Mouse (Mus musculus) CH12.LX (cell line): Measurements from ENCODE around the gene Hist2h2ac. TPM values are rescaled to one million over a fixed set of nuclear protein-coding genes. Genes with fewer than 3 reads are reported as not detected.

Experiments
- DNase-seq: peaks from one replicate; pipeline ENCODE4 v3.0.0-alpha.2; 2013; ENCODE audit errors: extremely low read depth
- H3K27ac ChIP-seq: 2 replicates; pipeline ENCODE4 v1.5.1; 2012; ENCODE audit warnings: low read depth, mild to moderate bottlenecking, control low read depth, moderate library complexity; ENCODE audit not compliant: insufficient read depth
- H3K27me3 ChIP-seq: replicated peaks from 2 replicates; pipeline ENCODE3; 2012; ENCODE audit warnings: inconsistent platforms
- H3K36me3 ChIP-seq, 2 experiments: replicated peaks in 1 of 2; 2 replicates each; pipeline versions ENCODE3 to v1.6.1; 2012; ENCODE audit warnings: inconsistent platforms in 1 of 2, low read length in 1 of 2, mild to moderate bottlenecking in 1 of 2, mixed read lengths in 1 of 2, moderate library complexity in 1 of 2; ENCODE audit not compliant: control insufficient read depth in 1 of 2, insufficient read depth in 1 of 2
- H3K4me1 ChIP-seq, 2 experiments: 2 replicates each; pipeline ENCODE4 v1.6.1; 2012; ENCODE audit warnings: inconsistent platforms in 1 of 2, moderate library complexity in 1 of 2; ENCODE audit not compliant: insufficient read depth in 2 of 2, control insufficient read depth in 1 of 2
- H3K4me2 ChIP-seq: 2 replicates; pipeline ENCODE4 v1.6.1; 2012; ENCODE audit warnings: low read depth, mild to moderate bottlenecking, control low read depth; ENCODE audit not compliant: poor library complexity, insufficient read depth, severe bottlenecking
- H3K4me3 ChIP-seq, 3 experiments: fragments of 150-350 bp in 1 of 3; sonication (generic) in 1 of 3; replicated peaks in 1 of 3; 2 replicates each; pipeline versions ENCODE3 to v1.5.1; 2011 to 2012; ENCODE audit warnings: low read depth in 2 of 3, low read length in 2 of 3, mild to moderate bottlenecking in 2 of 3, moderate library complexity in 2 of 3, control low read depth in 1 of 3, improper control_type of control experiment in 1 of 3, inconsistent platforms in 1 of 3, mixed read lengths in 1 of 3; ENCODE audit not compliant: poor library complexity in 1 of 3
- H3K79me2 ChIP-seq: replicated peaks from 2 replicates; pipeline ENCODE4 v1.6.1; 2012; ENCODE audit warnings: mild to moderate bottlenecking, moderate library complexity; ENCODE audit not compliant: control insufficient read depth, poor library complexity, insufficient read depth, severe bottlenecking; ENCODE audit errors: extremely low read depth
- H3K9ac ChIP-seq: 2 replicates; pipeline ENCODE4 v1.6.1; 2012; ENCODE audit warnings: low read depth, mild to moderate bottlenecking, control low read depth, moderate library complexity; ENCODE audit not compliant: insufficient read depth
- H3K9me3 ChIP-seq: replicated peaks from 2 replicates; pipeline ENCODE3; 2012; ENCODE audit warnings: low read length, inconsistent platforms, mixed read lengths
- BHLHE40 ChIP-seq: IDR thresholded peaks from 2 replicates; pipeline ENCODE4 v1.6.1; 2011; ENCODE audit warnings: mild to moderate bottlenecking, low read depth, low read length, improper control_type of control experiment
- CHD1 ChIP-seq: IDR thresholded peaks from 2 replicates; pipeline ENCODE4 v1.6.1; 2012; ENCODE audit warnings: low read depth, low read length, improper control_type of control experiment, inconsistent platforms
- CHD2 ChIP-seq: IDR thresholded peaks from 2 replicates; pipeline ENCODE4 v1.6.1; 2011; ENCODE audit warnings: low read length, improper control_type of control experiment
- CTCF ChIP-seq, 2 experiments: IDR thresholded peaks in 1 of 2; conservative IDR thresholded peaks in 1 of 2; 2 replicates each; pipeline ENCODE4 v1.5.1; 2011 to 2012; ENCODE audit warnings: low read depth in 2 of 2, low read length in 2 of 2, improper control_type of control experiment in 1 of 2, inconsistent platforms in 1 of 2, mild to moderate bottlenecking in 1 of 2, moderate library complexity in 1 of 2
- E2F4 ChIP-seq: IDR thresholded peaks from 2 replicates; pipeline ENCODE4 v1.6.1; 2011; ENCODE audit warnings: low read depth, low read length, improper control_type of control experiment; ENCODE audit not compliant: insufficient replicate concordance
- ELF1 ChIP-seq: IDR thresholded peaks from 2 replicates; pipeline ENCODE4 v1.6.1; 2014; ENCODE audit warnings: low read depth, mild to moderate bottlenecking, inconsistent platforms, low read length, improper control_type of control experiment
- EP300 ChIP-seq: IDR thresholded peaks from 2 replicates; pipeline ENCODE4 v1.6.1; 2011; ENCODE audit warnings: low read length, improper control_type of control experiment
- ETS1 ChIP-seq: conservative IDR thresholded peaks from 2 replicates; pipeline ENCODE4 v1.6.1; 2012; ENCODE audit warnings: low read depth, mild to moderate bottlenecking, inconsistent platforms, low read length, improper control_type of control experiment, moderate library complexity
- GABPA ChIP-seq: IDR thresholded peaks from 2 replicates; pipeline ENCODE4 v1.6.1; 2012; ENCODE audit warnings: low read depth, low read length, improper control_type of control experiment, inconsistent platforms; ENCODE audit not compliant: insufficient replicate concordance
- HCFC1 ChIP-seq: IDR thresholded peaks from 2 replicates; pipeline ENCODE4 v1.6.1; 2012; ENCODE audit warnings: low read depth, mild to moderate bottlenecking, inconsistent platforms, low read length, improper control_type of control experiment
- IRF4 ChIP-seq: IDR thresholded peaks from 2 replicates; pipeline ENCODE4 v1.6.1; 2014; ENCODE audit warnings: low read depth, mild to moderate bottlenecking, inconsistent platforms, low read length, improper control_type of control experiment
- JUN ChIP-seq: IDR thresholded peaks from 2 replicates; pipeline ENCODE4 v1.6.1; 2011; ENCODE audit warnings: low read depth, mild to moderate bottlenecking, low read length, improper control_type of control experiment, moderate library complexity; ENCODE audit not compliant: insufficient read depth
- JUND ChIP-seq: conservative IDR thresholded peaks from 2 replicates; pipeline ENCODE4 v1.6.1; 2011; ENCODE audit warnings: low read depth, low read length, improper control_type of control experiment
- KAT2A ChIP-seq: IDR thresholded peaks from 2 replicates; pipeline ENCODE4 v1.6.1; 2012; ENCODE audit warnings: low read length, improper control_type of control experiment, inconsistent platforms; ENCODE audit not compliant: insufficient replicate concordance
- MAFK ChIP-seq: IDR thresholded peaks from 2 replicates; pipeline ENCODE4 v1.6.1; 2011; ENCODE audit warnings: low read length, improper control_type of control experiment; ENCODE audit not compliant: insufficient replicate concordance
- MAX ChIP-seq: IDR thresholded peaks from 2 replicates; pipeline ENCODE4 v1.6.1; 2011; ENCODE audit warnings: low read length, improper control_type of control experiment
- MAZ ChIP-seq: IDR thresholded peaks from 2 replicates; pipeline ENCODE4 v1.6.1; 2012; ENCODE audit warnings: low read depth, mild to moderate bottlenecking, inconsistent platforms, low read length, improper control_type of control experiment, moderate library complexity
- MEF2A ChIP-seq: IDR thresholded peaks from 2 replicates; pipeline ENCODE4 v1.6.1; 2014; ENCODE audit warnings: low read depth, mild to moderate bottlenecking, inconsistent platforms, low read length, improper control_type of control experiment, borderline replicate concordance
- MXI1 ChIP-seq: IDR thresholded peaks from 2 replicates; pipeline ENCODE4 v1.6.1; 2011; ENCODE audit warnings: mild to moderate bottlenecking, low read depth, low read length, improper control_type of control experiment
- MYC ChIP-seq: IDR thresholded peaks from 2 replicates; pipeline ENCODE4 v1.6.1; 2011; ENCODE audit warnings: low read depth, mild to moderate bottlenecking, improper control_type of control experiment, low read length
- NELFE ChIP-seq: IDR thresholded peaks from 2 replicates; pipeline ENCODE4 v1.6.1; 2011; ENCODE audit warnings: low read depth, low read length, improper control_type of control experiment
- NRF1 ChIP-seq: IDR thresholded peaks from 2 replicates; pipeline ENCODE4 v1.6.1; 2014; ENCODE audit warnings: low read depth, mild to moderate bottlenecking, inconsistent platforms, low read length, improper control_type of control experiment, moderate library complexity
- PAX5 ChIP-seq: IDR thresholded peaks from 2 replicates; pipeline ENCODE4 v1.6.1; 2012; ENCODE audit warnings: low read length, inconsistent platforms, mixed read lengths
- POLR2A ChIP-seq: IDR thresholded peaks from 2 replicates; pipeline ENCODE4 v1.6.1; 2011; ENCODE audit warnings: low read depth, mild to moderate bottlenecking, improper control_type of control experiment, low read length
- RAD21 ChIP-seq: IDR thresholded peaks from 2 replicates; pipeline ENCODE4 v1.6.1; 2011; ENCODE audit warnings: low read depth, mild to moderate bottlenecking, low read length, improper control_type of control experiment, moderate library complexity
- RCOR1 ChIP-seq: conservative IDR thresholded peaks from 2 replicates; pipeline ENCODE4 v1.6.1; 2012; ENCODE audit warnings: low read depth, mild to moderate bottlenecking, inconsistent platforms, low read length, improper control_type of control experiment
- SIN3A ChIP-seq: IDR thresholded peaks from 2 replicates; pipeline ENCODE4 v1.6.1; 2012; ENCODE audit warnings: low read length, improper control_type of control experiment, inconsistent platforms
- SMC3 ChIP-seq: IDR thresholded peaks from 2 replicates; pipeline ENCODE4 v1.6.1; 2011; ENCODE audit warnings: low read depth, low read length, improper control_type of control experiment
- TBP ChIP-seq: conservative IDR thresholded peaks from 2 replicates; pipeline ENCODE4 v1.6.1; 2011; ENCODE audit warnings: low read depth, low read length, improper control_type of control experiment
- TCF12 ChIP-seq: IDR thresholded peaks from 2 replicates; pipeline ENCODE4 v1.6.1; 2014; ENCODE audit warnings: low read depth, mild to moderate bottlenecking, inconsistent platforms, low read length, improper control_type of control experiment
- UBTF ChIP-seq: IDR thresholded peaks from 2 replicates; pipeline ENCODE4 v1.6.1; 2012; ENCODE audit warnings: low read depth, mild to moderate bottlenecking, inconsistent platforms, low read length, improper control_type of control experiment, moderate library complexity
- USF1 ChIP-seq: IDR thresholded peaks from 2 replicates; pipeline ENCODE4 v1.6.1; 2014; ENCODE audit warnings: low read depth, mild to moderate bottlenecking, inconsistent platforms, low read length, improper control_type of control experiment
- USF2 ChIP-seq: conservative IDR thresholded peaks from 2 replicates; pipeline ENCODE4 v1.6.1; 2011; ENCODE audit warnings: low read depth, low read length, improper control_type of control experiment
- ZC3H11A ChIP-seq: IDR thresholded peaks from 2 replicates; pipeline ENCODE4 v1.6.1; 2012; ENCODE audit warnings: low read depth, mild to moderate bottlenecking, inconsistent platforms, low read length, improper control_type of control experiment
- ZKSCAN1 ChIP-seq: IDR thresholded peaks from 2 replicates; pipeline ENCODE4 v1.6.1; 2012; ENCODE audit warnings: low read depth, inconsistent platforms, low read length, improper control_type of control experiment, borderline replicate concordance
- ZMIZ1 ChIP-seq: IDR thresholded peaks from 2 replicates; pipeline ENCODE4 v1.6.1; 2012; ENCODE audit warnings: low read depth, mild to moderate bottlenecking, inconsistent platforms, low read length, improper control_type of control experiment
- ZNF384 ChIP-seq: IDR thresholded peaks from 2 replicates; pipeline ENCODE4 v1.6.1; 2012; ENCODE audit warnings: low read depth, low read length, improper control_type of control experiment, inconsistent platforms
- dilution Hi-C: fragments of 300-500 bp; cut with MboI; formaldehyde crosslinking; loops from 2 replicates; pipeline ENCODE4 v1.14.3; 2020; ENCODE audit warnings: low sequenced_read_pairs; ENCODE audit not compliant: extremely low pct_unique_long_range_greater_than_20kb, extremely low pct_ligation_motif_present
- in situ Hi-C: fragments of 300-500 bp; cut with MboI; formaldehyde crosslinking; loops from 3 replicates; pipeline ENCODE4 v1.14.3; 2019; ENCODE audit warnings: low sequenced_read_pairs, low pct_ligation_motif_present, low pct_unique_long_range_greater_than_20kb, mixed read lengths
- polyA plus RNA-seq: library from polyadenylated mRNA; unstranded; fragments of >175 nt; gene quantifications from 2 replicates; pipeline ENCODE4 v1.2.1, GENCODE M21; 2012; ENCODE audit warnings: low read depth; ENCODE audit not compliant: insufficient read length
- total RNA-seq, 2 experiments: library from RNA; depleted of rRNA; stranded (reverse); fragments of 300-350 nt in 1 of 2; fragments of >200 nt in 1 of 2; gene quantifications; 2 replicates each; pipeline ENCODE4 v1.2.3; 2012 to 2014

Hist2h2ac gene
- total RNA-seq (2012; rRNA removed) (1,185 and 1,357 TPM in 2 replicates), total RNA-seq (2014; rRNA removed) (28.1 and 53.9 TPM in 2 replicates), polyA plus RNA-seq (1.5 TPM in 1 of 2 replicates, not detected in the other)

DNA sequence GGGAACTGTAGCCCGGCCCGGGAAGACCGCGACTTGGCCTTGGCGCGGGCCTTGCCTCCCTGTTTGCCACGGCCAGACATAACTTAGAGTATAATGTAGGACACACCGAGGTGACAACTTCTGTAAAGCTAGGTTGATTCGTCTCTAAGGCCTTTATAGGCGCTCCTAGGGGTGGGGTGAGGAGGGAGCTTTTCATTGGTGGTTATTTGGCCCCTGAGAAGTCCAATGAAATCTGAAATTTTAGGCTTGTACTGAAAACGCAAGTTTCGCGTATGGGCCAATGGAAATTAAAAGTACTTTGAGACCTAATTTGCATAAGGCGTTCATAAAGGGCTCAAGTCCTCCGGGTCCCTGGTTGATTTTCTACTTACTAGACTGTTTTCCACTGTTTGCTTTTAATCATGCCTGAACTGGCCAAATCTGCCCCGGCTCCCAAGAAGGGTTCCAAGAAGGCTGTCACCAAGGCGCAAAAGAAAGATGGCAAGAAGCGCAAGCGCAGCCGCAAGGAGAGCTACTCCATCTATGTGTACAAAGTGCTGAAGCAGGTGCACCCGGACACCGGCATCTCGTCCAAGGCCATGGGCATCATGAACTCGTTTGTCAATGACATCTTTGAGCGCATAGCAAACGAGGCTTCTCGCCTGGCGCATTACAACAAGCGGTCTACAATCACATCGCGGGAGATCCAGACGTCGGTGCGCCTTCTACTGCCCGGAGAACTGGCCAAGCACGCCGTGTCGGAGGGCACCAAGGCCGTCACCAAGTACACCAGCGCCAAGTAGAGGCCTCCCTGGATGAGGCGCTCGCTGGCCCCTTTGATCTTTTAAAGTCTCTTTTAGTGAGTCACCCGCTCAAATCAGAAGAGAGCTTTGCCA, at the start of gene Hist2h2ac, which contains the start of gene Hist2h2be:
TSS of gene Hist2h2ac (minus strand) at position 116 of the 875 bp plus-strand sequence.
TSS of gene Hist2h2be (plus strand) at position 355 of the 875 bp plus-strand sequence.
- H3K79me2 ChIP-seq: peaks cover 16% of the 10 kb centered on the region
- H3K36me3 ChIP-seq: no peaks in the 10 kb centered on the region
- peaks cover 11 to 45% of the 10 kb centered on the region in 2 experiments for H3K4me1 ChIP-seq
- H3K4me3 ChIP-seq: peak within 1 kb of the TSS; percentile 62 to 75 (median 75)
- H3K9ac ChIP-seq: peak within 1 kb of the TSS; percentile 99
- no peaks in the 10 kb centered on the region for H3K9me3 ChIP-seq
- in situ Hi-C loops: loop anchor here (10.0 kb wide), 2 partner anchors 256 to 566 kb away; partner anchors contain the start of gene Mcl1
- dilution Hi-C loops: no loop called here
- no peaks in the 10 kb centered on the region for H3K27me3 ChIP-seq
- peak within 1 kb of the TSS; percentile 99 for H3K27ac ChIP-seq
- peak; percentile 97 for DNase-seq
- H3K4me2 ChIP-seq: peak within 1 kb of the TSS; percentile 76
- peak; percentile 86 for TF ChIP-seq POLR2A
- peak; percentile 31; the same call in 1 of the 2 replicates for TF ChIP-seq MEF2A
- no peak for TF ChIP-seq KAT2A
- TF ChIP-seq MYC: 0 out of 2 replicates have a peak, but pooled peaks have one; percentile 18
- 0 out of 2 replicates have a peak, but pooled peaks have one; percentile 24 for TF ChIP-seq CHD2
- peak; percentile 86 for TF ChIP-seq TCF12
- TF ChIP-seq RCOR1: no peak; the same call in 1 of the 2 replicates
- TF ChIP-seq E2F4: 0 out of 2 replicates have a peak, but pooled peaks have one; percentile 24
- 0 out of 2 replicates have a peak, but pooled peaks have one; percentile 4 for TF ChIP-seq SMC3
- no peak; the same call in 1 of the 2 replicates for TF ChIP-seq IRF4
- peak; percentile 99 for TF ChIP-seq TBP
- TF ChIP-seq NRF1: peak; percentile 79
- TF ChIP-seq EP300: 0 out of 2 replicates have a peak, but pooled peaks have one; percentile 35
- TF ChIP-seq USF2: no peak
- TF ChIP-seq ZKSCAN1: no peak
- peak; percentile 46; the same call in 1 of the 2 replicates for TF ChIP-seq ELF1
- no peak for TF ChIP-seq ETS1
- peak; percentile 68; the same call in 1 of the 2 replicates for TF ChIP-seq MAFK
- TF ChIP-seq BHLHE40: no peak
- no peak for TF ChIP-seq JUN
- no peak for TF ChIP-seq PAX5
- TF ChIP-seq JUND: no peak
- peak; percentile 96 for TF ChIP-seq NELFE
- TF ChIP-seq MXI1: peak; percentile 92
- TF ChIP-seq CTCF (conservative IDR thresholded peaks at IDR 0.05 in 1 of 2, IDR thresholded peaks at IDR 0.05 in 1 of 2; ENCODE audit: low read depth in 2 of 2, low read length in 2 of 2): no peak
- no peak for TF ChIP-seq USF1
- TF ChIP-seq CHD1: peak; percentile 93
- TF ChIP-seq ZMIZ1: peak; percentile 99
- peak; percentile 65 for TF ChIP-seq HCFC1
- no peak for TF ChIP-seq ZNF384
- TF ChIP-seq UBTF: peak; percentile 86
- no peak for TF ChIP-seq GABPA
- TF ChIP-seq ZC3H11A: no peak
- TF ChIP-seq MAX: peak; percentile 61
- TF ChIP-seq SIN3A: 0 out of 2 replicates have a peak, but pooled peaks have one; percentile 40
- TF ChIP-seq RAD21: no peak
- TF ChIP-seq MAZ: peak; percentile 53; the same call in 1 of the 2 replicates
